Mouse (Mus musculus): ENCODE data around the gene Gm47841. TPM values are rescaled to one million over a fixed set of nuclear protein-coding genes. Genes with fewer than 3 reads are reported as not detected.

Gene Gm47841
- not detected for total RNA-seq (2021)

- DNase-seq (ENCODE audit: low spot score in 2 of 2) = no peak
- intact Hi-C loops (cut with DNase I) = loop anchor here (5.0 kb wide), 1 partner anchor 290 kb away; no protein-coding TSS in a partner anchor
Measured at GRCm38 (mm10) chr15:101047194-101047555, at the start of gene Gm47841. TSS of gene Gm47841 (minus strand) at chr15:101047397.

- intact Hi-C loops (cut with DNase I) = no loop called here
Measured at GRCm38 (mm10) chr15:101095392-101095791, 48.2 kb upstream of the Gm47841 start.

GRCm38 (mm10) chr15:101094979-101095378 lies 47.8 kb upstream of the Gm47841 start:
- intact Hi-C loops (cut with DNase I) = no loop called here
- no peak for DNase-seq (ENCODE audit: low spot score in 2 of 2)

More at GRCm38 (mm10) chr15:101095392-101095791, 48.2 kb upstream of the Gm47841 start:
- no peak for DNase-seq (ENCODE audit: low spot score in 2 of 2)

- no peak for DNase-seq (ENCODE audit: low spot score in 2 of 2)
- intact Hi-C loops (cut with DNase I) = no loop called here
Measured at GRCm38 (mm10) chr15:101093988-101094387, 46.8 kb upstream of the Gm47841 start.

GRCm38 (mm10) chr15:101092829-101093648 lies 45.8 kb upstream of the Gm47841 start:
- intact Hi-C loops (cut with DNase I) = no loop called here
- DNase-seq (ENCODE audit: low spot score in 2 of 2) = peak in 1 of 2 experiments; percentile 62

GRCm38 (mm10) chr15:101092121-101092828 lies 45.1 kb upstream of the Gm47841 start:
- intact Hi-C loops (cut with DNase I) = no loop called here
- no peak for DNase-seq (ENCODE audit: low spot score in 2 of 2)

- DNase-seq (ENCODE audit: low spot score in 2 of 2) = no peak
- intact Hi-C loops (cut with DNase I) = no loop called here
Measured at GRCm38 (mm10) chr15:101091551-101091950, 44.4 kb upstream of the Gm47841 start.

GRCm38 (mm10) chr15:101088291-101088690 lies 41.1 kb upstream of the Gm47841 start:
- intact Hi-C loops (cut with DNase I) = no loop called here
- peak in 1 of 2 experiments; percentile 49 for DNase-seq (ENCODE audit: low spot score in 2 of 2)

- intact Hi-C loops (cut with DNase I) = no loop called here
- DNase-seq (ENCODE audit: low spot score in 2 of 2) = no peak
Measured at GRCm38 (mm10) chr15:101086956-101087355, 39.8 kb upstream of the Gm47841 start.

- intact Hi-C loops (cut with DNase I) = no loop called here
Measured at GRCm38 (mm10) chr15:101086451-101086850, 39.3 kb upstream of the Gm47841 start.

GRCm38 (mm10) chr15:101084499-101084898 lies 37.3 kb upstream of the Gm47841 start:
- no peak for DNase-seq (ENCODE audit: low spot score in 2 of 2)
- intact Hi-C loops (cut with DNase I) = no loop called here

More at GRCm38 (mm10) chr15:101086451-101086850, 39.3 kb upstream of the Gm47841 start:
- DNase-seq (ENCODE audit: low spot score in 2 of 2) = no peak

- DNase-seq (ENCODE audit: low spot score in 2 of 2) = no peak
- intact Hi-C loops (cut with DNase I) = no loop called here
Measured at GRCm38 (mm10) chr15:101082236-101082635, 35.0 kb upstream of the Gm47841 start.

GRCm38 (mm10) chr15:101081035-101081548 lies 33.9 kb upstream of the Gm47841 start:
- intact Hi-C loops (cut with DNase I) = no loop called here
- no peak for DNase-seq (ENCODE audit: low spot score in 2 of 2)

GRCm38 (mm10) chr15:101080031-101080520 lies 32.9 kb upstream of the Gm47841 start:
- intact Hi-C loops (cut with DNase I) = no loop called here
- DNase-seq (ENCODE audit: low spot score in 2 of 2) = no peak

GRCm38 (mm10) chr15:101078731-101079156 lies 31.5 kb upstream of the Gm47841 start:
- peak; percentile 52 to 64 for DNase-seq (ENCODE audit: low spot score in 2 of 2)
- intact Hi-C loops (cut with DNase I) = no loop called here

GRCm38 (mm10) chr15:101077813-101078730 lies 30.9 kb upstream of the Gm47841 start, which contains the start of gene Fignl2:
TSS of gene Fignl2 (minus strand) at chr15:101078567.
- intact Hi-C loops (cut with DNase I) = no loop called here

GRCm38 (mm10) chr15:101077001-101077812 lies 30.0 kb upstream of the Gm47841 start:
- intact Hi-C loops (cut with DNase I) = no loop called here
- no peak for DNase-seq (ENCODE audit: low spot score in 2 of 2)

More at GRCm38 (mm10) chr15:101077813-101078730, 30.9 kb upstream of the Gm47841 start, which contains the start of gene Fignl2:
- DNase-seq (ENCODE audit: low spot score in 2 of 2) = no peak

Measured in left cerebral cortex, postnatal 25 days (tissue).